Mouse (Mus musculus): ENCODE data around the gene Tes3-ps.

GRCm38 (mm10) chr13:49538693-49539092, 45.6 kb downstream of the Tes3-ps start:
- TF ChIP-seq POLR2A (IDR thresholded peaks at IDR 0.05; ENCODE audit: borderline replicate concordance, insufficient read depth, low read length) (no peak), CTCF (IDR thresholded peaks at IDR 0.05; ENCODE audit: borderline replicate concordance, insufficient read depth, low read depth, low read length) (no peak)

Data from cerebellum, adult 2 months (tissue).